Mouse (Mus musculus) intestine, embryonic 16.5 days (tissue): Measurements from ENCODE around the gene Psma3. TPM values are rescaled to one million over a fixed set of nuclear protein-coding genes. Genes with fewer than 3 reads are reported as not detected.
A peak's percentile ranks its signal among the peaks of the same experiment; 100 is the strongest.

Experiments
- ATAC-seq: fragments of 200-750 bp; cut with Nextera tagmentation; 2 replicates; pipeline ENCODE4 v1.8.0; 2017; ENCODE audit warnings: moderate TSS enrichment, moderate library complexity
- H3K27ac ChIP-seq: fragments of 300-500 bp; sonication (generic); 2 replicates; pipeline ENCODE4 v1.5.1; 2014; ENCODE audit warnings: mild to moderate bottlenecking, low read length
- H3K27me3 ChIP-seq: fragments of 300-500 bp; sonication (generic); replicated peaks from 2 replicates; pipeline ENCODE4 v1.6.1; 2014; ENCODE audit warnings: low read length, control low read depth, mixed read lengths; ENCODE audit not compliant: control insufficient read depth, insufficient read depth
- H3K36me3 ChIP-seq: fragments of 300-500 bp; sonication (generic); 2 replicates; pipeline ENCODE4 v1.6.1; 2014; ENCODE audit warnings: low read length, control low read depth; ENCODE audit not compliant: control insufficient read depth, insufficient read depth
- H3K4me1 ChIP-seq: fragments of 300-500 bp; sonication (generic); 2 replicates; pipeline ENCODE4 v1.6.1; 2014; ENCODE audit warnings: low read length, control low read depth, mixed read lengths; ENCODE audit not compliant: control insufficient read depth, insufficient read depth
- H3K4me2 ChIP-seq: fragments of 300-500 bp; sonication (generic); 2 replicates; pipeline ENCODE4 v1.6.1; 2014; ENCODE audit warnings: low read depth, low read length, control low read depth
- H3K4me3 ChIP-seq: fragments of 300-500 bp; sonication (generic); 2 replicates; pipeline ENCODE4 v1.5.1; 2014; ENCODE audit warnings: mild to moderate bottlenecking, low read length
- H3K9ac ChIP-seq: fragments of 300-500 bp; sonication (generic); 2 replicates; pipeline ENCODE4 v1.6.1; 2014; ENCODE audit warnings: low read depth, low read length
- H3K9me3 ChIP-seq: fragments of 300-500 bp; sonication (generic); 2 replicates; pipeline ENCODE4 v1.6.1; 2016; ENCODE audit warnings: low read length, control low read depth; ENCODE audit not compliant: control insufficient read depth
- WGBS: fragments of 180-500 bp; shearing (Covaris S2); extraction: QIAGEN DNeasy Blood & Tissue Kit; methylation state at CpG from one replicate; pipeline ENCODE4 v1.1.7; 2014; 5-methylcytosine and 5-hydroxymethylcytosine counted together
- polyA plus RNA-seq: library from polyadenylated mRNA; unstranded; fragments of >200 nt; fragmentation: Nextera tagmentation; extraction: Ambion mirVana; gene quantifications from 2 replicates; pipeline ENCODE4 v1.2.1, GENCODE M21; 2015

The Psma3 gene
- polyA plus RNA-seq, 1 experiment from 2014 or later: 562 TPM

DNA sequence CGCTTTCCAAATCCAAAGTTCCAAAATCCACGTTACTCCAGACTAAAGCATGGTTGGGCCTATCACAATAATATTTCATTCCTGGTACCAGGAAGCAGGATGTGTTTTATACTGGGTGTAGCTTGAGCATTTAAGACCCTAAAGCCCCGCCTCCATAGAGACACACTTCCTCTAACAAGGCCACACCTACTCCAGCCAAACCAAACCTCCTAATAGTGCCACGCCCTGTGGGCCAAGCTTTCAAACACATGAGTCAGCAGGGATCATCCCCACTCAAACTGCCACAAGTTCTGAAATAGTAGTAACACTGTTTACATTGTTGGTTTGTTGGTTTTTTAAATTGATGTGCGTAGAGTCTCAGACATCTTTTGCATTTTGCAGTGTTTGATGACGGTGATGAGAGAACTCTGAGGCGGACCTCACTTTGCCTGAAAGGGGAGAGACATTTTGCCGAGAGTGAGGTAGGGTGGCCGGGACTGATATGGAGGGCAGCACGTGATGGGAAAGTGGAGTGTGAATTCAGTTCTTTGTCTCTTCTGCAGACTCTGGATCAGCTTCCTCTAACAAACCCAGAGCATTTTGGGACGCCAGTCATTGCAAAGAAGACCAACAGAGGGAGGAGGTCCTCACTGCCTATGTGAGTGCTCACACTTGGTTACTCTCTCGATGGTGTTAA lies 62.4 kb downstream of the Psma3 start:
- no peaks in the 10 kb centered on the region for H3K9me3 ChIP-seq
- H3K4me2 ChIP-seq: no peak overlapping the region
- no peaks in the 10 kb centered on the region for H3K27me3 ChIP-seq
- peak; percentile 48; the same call in 1 of the 2 replicates for ATAC-seq
- H3K4me3 ChIP-seq: no peak overlapping the region
- 91% methylated on average over 12 of the region's 12 CpGs for WGBS
- H3K36me3 ChIP-seq: peaks cover 24% of the 10 kb centered on the region
- H3K4me1 ChIP-seq: no peaks in the 10 kb centered on the region
- no peak overlapping the region for H3K27ac ChIP-seq
- H3K9ac ChIP-seq: no peak overlapping the region

- H3K27ac ChIP-seq: no peak overlapping the region
- 85% methylated on average over 7 of the region's 7 CpGs for WGBS
- no peaks in the 10 kb centered on the region for H3K27me3 ChIP-seq
- H3K36me3 ChIP-seq: peaks cover 21% of the 10 kb centered on the region
- H3K4me2 ChIP-seq: no peak overlapping the region
- no peaks in the 10 kb centered on the region for H3K9me3 ChIP-seq
- ATAC-seq: peak; percentile 21; the same call in 1 of the 2 replicates
- no peak overlapping the region for H3K9ac ChIP-seq
- no peaks in the 10 kb centered on the region for H3K4me1 ChIP-seq
- H3K4me3 ChIP-seq: no peak overlapping the region
These were observed 66.0 kb downstream of the Psma3 start for GRCm38 (mm10) chr12:71040462-71040861.

GRCm38 (mm10) chr12:71042451-71042850 lies 68.0 kb downstream of the Psma3 start:
- H3K4me1 ChIP-seq: peaks cover under 1% of the 10 kb centered on the region; the same call in 1 of the 2 replicates
- H3K4me3 ChIP-seq: no peak overlapping the region
- ATAC-seq: no peak
- H3K27ac ChIP-seq: no peak overlapping the region
- 100% methylated on average over 1 of the region's 1 CpGs for WGBS
- H3K9ac ChIP-seq: no peak overlapping the region
- no peaks in the 10 kb centered on the region for H3K27me3 ChIP-seq
- H3K4me2 ChIP-seq: no peak overlapping the region
- H3K36me3 ChIP-seq: peaks cover 13% of the 10 kb centered on the region
- no peaks in the 10 kb centered on the region for H3K9me3 ChIP-seq

DNA sequence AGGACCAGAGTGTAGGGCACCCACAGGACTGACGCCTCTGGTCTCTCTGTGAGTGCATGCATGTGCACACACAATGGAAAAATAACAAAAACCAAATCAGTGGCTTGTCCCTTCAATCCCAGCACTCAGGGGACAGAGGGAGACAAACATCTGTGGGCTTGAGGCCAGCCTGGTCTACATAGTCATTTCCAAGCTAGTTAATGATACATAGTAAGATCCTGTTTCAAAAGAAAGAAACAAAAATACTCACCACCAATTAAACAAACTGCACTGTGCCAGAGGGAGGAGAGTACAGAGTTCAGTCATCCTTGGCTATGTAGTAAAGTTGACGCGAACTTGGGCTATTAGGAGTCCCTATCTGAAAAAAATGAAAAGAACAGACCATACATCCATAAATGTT lies 69.2 kb downstream of the Psma3 start:
- Histone ChIP-seq H3K4me1 (peaks cover 7% of the 10 kb centered on the region; the same call in 1 of the 2 replicates), H3K9ac (no peak overlapping the region), H3K27ac (no peak overlapping the region), H3K27me3 (no peaks in the 10 kb centered on the region), H3K4me3 (no peak overlapping the region), H3K9me3 (no peaks in the 10 kb centered on the region), H3K4me2 (no peak overlapping the region), H3K36me3 (peaks cover 13% of the 10 kb centered on the region)
- no peak for ATAC-seq
- WGBS: 93% methylated on average over 3 of the region's 3 CpGs

- ATAC-seq: no peak
- no peak overlapping the region for H3K9ac ChIP-seq
- H3K27ac ChIP-seq: no peak overlapping the region
- H3K4me3 ChIP-seq: no peak overlapping the region
- H3K4me1 ChIP-seq: peaks cover 7% of the 10 kb centered on the region; the same call in 1 of the 2 replicates
- H3K9me3 ChIP-seq: no peaks in the 10 kb centered on the region
- H3K27me3 ChIP-seq: no peaks in the 10 kb centered on the region
- peaks cover 13% of the 10 kb centered on the region for H3K36me3 ChIP-seq
- H3K4me2 ChIP-seq: no peak overlapping the region
- WGBS: 88% methylated on average over 2 of the region's 2 CpGs
These were observed 70.1 kb downstream of the Psma3 start for GRCm38 (mm10) chr12:71044488-71044887.

Other genes with a start within 250 kb of the Psma3 start
- gene Frmd6, start 149.1 kb upstream of the Psma3 start, polyA plus RNA-seq: 11.1 and 11.2 TPM in 2 replicates
- gene Actr10, start 36.8 kb upstream of the Psma3 start, polyA plus RNA-seq: 205 and 213 TPM in 2 replicates
- gene Arid4a, start 41.4 kb downstream of the Psma3 start, polyA plus RNA-seq: 35.1 and 35.8 TPM in 2 replicates
- gene Tomm20l, start 136.8 kb downstream of the Psma3 start, polyA plus RNA-seq: not detected in 2 replicates
- 101 TPM in 2 replicates for gene Timm9, start 162.1 kb downstream of the Psma3 start, polyA plus RNA-seq
- 7.3 and 11.0 TPM in 2 replicates for gene 2700049A03Rik, start 162.2 kb downstream of the Psma3 start, polyA plus RNA-seq